Mouse (Mus musculus) thymus, adult 2 months (tissue): ENCODE data around the gene Mipol1. TPM values are rescaled to one million over a fixed set of nuclear protein-coding genes. Genes with fewer than 3 reads are reported as not detected.
"Not testable (repeated sequence)": the region's sequence is repeated elsewhere in the genome, so short reads cannot be mapped to it uniquely, and the experiment has no call there.

Experiments
- DNase-seq: peaks from one replicate; pipeline ENCODE4 v3.0.0; 2021
- H3K27ac ChIP-seq: fragments of 200-500 bp; 2 replicates; pipeline ENCODE4 v1.5.1; 2012; ENCODE audit warnings: low read length, control low read depth; ENCODE audit not compliant: control insufficient read depth, insufficient read depth
- H3K27me3 ChIP-seq: fragments of 200-500 bp; 2 replicates; pipeline ENCODE4 v1.6.1; 2012; ENCODE audit warnings: mild to moderate bottlenecking, low read length, moderate library complexity, mixed read lengths; ENCODE audit not compliant: control insufficient read depth, insufficient read depth
- H3K36me3 ChIP-seq: fragments of 200-500 bp; 2 replicates; pipeline ENCODE4 v1.6.1; 2012; ENCODE audit warnings: mild to moderate bottlenecking, low read length, moderate library complexity; ENCODE audit not compliant: control insufficient read depth, insufficient read depth
- H3K4me1 ChIP-seq: fragments of 200-500 bp; replicated peaks from 2 replicates; pipeline ENCODE4 v1.6.1; 2012; ENCODE audit warnings: low read length; ENCODE audit not compliant: control insufficient read depth, insufficient read depth
- H3K4me3 ChIP-seq: fragments of 200-500 bp; 2 replicates; pipeline ENCODE4 v1.5.1; 2012; ENCODE audit warnings: mild to moderate bottlenecking, low read length, control low read depth, moderate library complexity; ENCODE audit not compliant: control insufficient read depth, insufficient read depth
- CTCF ChIP-seq: fragments of 200-500 bp; IDR thresholded peaks from 2 replicates; pipeline ENCODE4 v1.5.1; 2012; ENCODE audit warnings: mild to moderate bottlenecking, control low read depth, low read length, moderate library complexity, borderline replicate concordance; ENCODE audit not compliant: control insufficient read depth, poor library complexity, insufficient read depth; ENCODE audit errors: extremely low read depth
- POLR2A ChIP-seq: fragments of 200-500 bp; IDR thresholded peaks from 2 replicates; pipeline ENCODE4 v1.6.1; 2012; ENCODE audit warnings: mild to moderate bottlenecking, low read length, control low read depth, moderate library complexity; ENCODE audit not compliant: control insufficient read depth, poor library complexity, insufficient read depth; ENCODE audit errors: extremely low read depth
- WGBS: fragments of 180-500 bp; shearing (Covaris S2); methylation state at CpG from one replicate; pipeline ENCODE4 v1.1.7; 2018; 5-methylcytosine and 5-hydroxymethylcytosine counted together
- polyA plus RNA-seq: library from polyadenylated mRNA; depleted of rRNA; stranded (reverse); fragments of >200 nt; gene quantifications from 2 replicates; pipeline ENCODE4 v1.2.3, GENCODE M21; 2012

Mipol1 gene
- polyA plus RNA-seq, 1 experiment = 1.5 TPM

- Histone ChIP-seq H3K4me1 (no peaks in the 10 kb centered on the region), H3K4me3 (no peak overlapping the region), H3K36me3 (no peaks in the 10 kb centered on the region), H3K27me3 (no peaks in the 10 kb centered on the region), H3K27ac (no peak overlapping the region)
- TF ChIP-seq POLR2A (no peak), CTCF (no peak)
- 83% methylated on average over 4 of the region's 4 CpGs for WGBS
- DNase-seq = no peak
Measured at GRCm38 (mm10) chr12:57204276-57204851, 25.9 kb upstream of the Mipol1 start.

- peaks cover 4% of the 10 kb centered on the region for H3K4me1 ChIP-seq
- H3K27me3 ChIP-seq = no peaks in the 10 kb centered on the region
- peak overlapping the region; percentile 56 for H3K4me3 ChIP-seq
- no peaks in the 10 kb centered on the region for H3K36me3 ChIP-seq
- no peak for TF ChIP-seq CTCF
- no peak for TF ChIP-seq POLR2A
- peak overlapping the region; percentile 23; the same call in 1 of the 2 replicates for H3K27ac ChIP-seq
- 12% methylated on average over 30 of the region's 30 CpGs for WGBS
- DNase-seq = peak; percentile 67
Measured at GRCm38 (mm10) chr12:57211353-57212311, 18.6 kb upstream of the Mipol1 start.

GRCm38 (mm10) chr12:57212463-57212862 lies 17.8 kb upstream of the Mipol1 start:
- DNase-seq, H3K4me1 ChIP-seq, H3K4me3 ChIP-seq, H3K27me3 ChIP-seq, H3K36me3 ChIP-seq, H3K27ac ChIP-seq: not testable (repeated sequence)
- 92% methylated on average over 5 of the region's 5 CpGs for WGBS

GRCm38 (mm10) chr12:57226411-57226810 lies 3.8 kb upstream of the Mipol1 start:
- Histone ChIP-seq H3K4me1 (0 out of 2 replicates have a peak, but pooled peaks cover under 1% of the 10 kb centered on the region), H3K4me3 (no peak overlapping the region), H3K27me3 (no peaks in the 10 kb centered on the region), H3K27ac (no peak overlapping the region), H3K36me3 (no peaks in the 10 kb centered on the region)
- DNase-seq = no peak
- WGBS = 93% methylated on average over 9 of the region's 9 CpGs
- TF ChIP-seq POLR2A (no peak), CTCF (no peak)

- no peak for TF ChIP-seq CTCF
- no peak for TF ChIP-seq POLR2A
- 93% methylated on average over 6 of the region's 8 CpGs for WGBS
- DNase-seq = no peak
- Histone ChIP-seq H3K4me3 (no peak overlapping the region), H3K27ac (no peak overlapping the region), H3K36me3 (no peaks in the 10 kb centered on the region), H3K4me1 (peaks cover 3% of the 10 kb centered on the region; the same call in 1 of the 2 replicates), H3K27me3 (no peaks in the 10 kb centered on the region)
Measured at GRCm38 (mm10) chr12:57227776-57228175, 2.5 kb upstream of the Mipol1 start.

GRCm38 (mm10) chr12:57229703-57230102 lies 524 bp upstream of the Mipol1 start:
- peak overlapping the region; percentile 66 for H3K27ac ChIP-seq
- peaks cover 3% of the 10 kb centered on the region; the same call in 1 of the 2 replicates for H3K4me1 ChIP-seq
- no peak for DNase-seq
- 13% methylated on average over 4 of the region's 4 CpGs for WGBS
- no peaks in the 10 kb centered on the region for H3K36me3 ChIP-seq
- TF ChIP-seq POLR2A = no peak
- TF ChIP-seq CTCF = no peak
- H3K4me3 ChIP-seq = peak overlapping the region; percentile 55
- H3K27me3 ChIP-seq = no peaks in the 10 kb centered on the region

GRCm38 (mm10) chr12:57231085-57231875 lies 1.1 kb downstream of the Mipol1 start:
- Histone ChIP-seq H3K36me3 (no peaks in the 10 kb centered on the region), H3K27ac (no peak overlapping the region), H3K4me3 (peak overlapping the region; percentile 71), H3K27me3 (no peaks in the 10 kb centered on the region), H3K4me1 (peaks cover 3% of the 10 kb centered on the region)
- DNase-seq = peak; percentile 18
- 46% methylated on average over 14 of the region's 14 CpGs for WGBS
- TF ChIP-seq POLR2A (no peak), CTCF (no peak)
